Comparison of ENCODE assay signal across 8 mouse cellular contexts in genomic region chr14:59625158-59625805, GRCm38 (mm10). TPM values are rescaled to one million over a fixed set of nuclear protein-coding genes. Genes with fewer than 3 reads are reported as not detected.
DNase-seq lines count a peak whose midpoint lies in the region; ATAC-seq and TF ChIP-seq lines count a peak whose summit lies in the region.

Gene Shisa2 (plus strand): TSS chr14:59625308.

- H3K36me3 ChIP-seq in forebrain, embryonic 14.5 days (ENCODE audit: control insufficient read depth, insufficient read depth, low read length) = peaks cover 9% of the 10 kb centered on the region
- H3K36me3 ChIP-seq in heart, embryonic 16.5 days (ENCODE audit: control insufficient read depth, insufficient read depth) = no peaks in the 10 kb centered on the region
- no peaks in the 10 kb centered on the region for H3K36me3 ChIP-seq in liver, embryonic 14.5 days (replicated peaks; ENCODE audit: control insufficient read depth, insufficient read depth, low read depth)
- no peaks in the 10 kb centered on the region for H3K36me3 ChIP-seq in neural tube, embryonic 12.5 days

- TF ChIP-seq EP300 in liver, embryonic 14.5 days (IDR thresholded peaks at IDR 0.05; ENCODE audit: low read depth) = no peak

- peak within 1 kb of the TSS; percentile 71 for H3K4me3 ChIP-seq in forebrain, embryonic 14.5 days (ENCODE audit: low read depth, low read length)
- H3K4me3 ChIP-seq in heart, embryonic 16.5 days (ENCODE audit: low read length) = peak within 1 kb of the TSS; percentile 66
- H3K4me3 ChIP-seq in liver, embryonic 14.5 days (ENCODE audit: insufficient read depth in 1 of 2, low read depth in 2 of 2, low read length in 2 of 2) = peak within 1 kb of the TSS; percentile 25 to 45
- H3K4me3 ChIP-seq in neural tube, embryonic 12.5 days = peak within 1 kb of the TSS; percentile 66

- WGBS in forebrain, embryonic 14.5 days = under 1% methylated on average over 65 of the region's 65 CpGs
- WGBS in heart, embryonic 16.5 days = under 1% methylated on average over 65 of the region's 65 CpGs
- WGBS in liver, embryonic 14.5 days (ENCODE audit: insufficient replicate concordance) = under 1% methylated on average over 65 of the region's 65 CpGs
- under 1% methylated on average over 65 of the region's 65 CpGs for WGBS in neural tube, embryonic 12.5 days

- H3K9me3 ChIP-seq in forebrain, embryonic 14.5 days (replicated peaks; ENCODE audit: control insufficient read depth, low read length) = no peaks in the 10 kb centered on the region
- H3K9me3 ChIP-seq in heart, embryonic 16.5 days (replicated peaks; ENCODE audit: control insufficient read depth, low read length) = no peaks in the 10 kb centered on the region
- H3K9me3 ChIP-seq in liver, embryonic 14.5 days (ENCODE audit: control insufficient read depth, low read length) = no peaks in the 10 kb centered on the region
- H3K9me3 ChIP-seq in neural tube, embryonic 12.5 days = no peaks in the 10 kb centered on the region

- peak within 1 kb of the TSS; percentile 91 for H3K27ac ChIP-seq in forebrain, embryonic 14.5 days (ENCODE audit: low read depth, low read length)
- peak within 1 kb of the TSS; percentile 74 for H3K27ac ChIP-seq in heart, embryonic 16.5 days (ENCODE audit: low read length)
- no peak within 1 kb of the TSS for H3K27ac ChIP-seq in liver, embryonic 14.5 days
- peak within 1 kb of the TSS; percentile 42; the same call in 1 of the 2 replicates for H3K27ac ChIP-seq in neural tube, embryonic 12.5 days

- peak within 1 kb of the TSS; percentile 73 for H3K4me2 ChIP-seq in forebrain, embryonic 14.5 days (ENCODE audit: low read length)
- H3K4me2 ChIP-seq in heart, embryonic 16.5 days (ENCODE audit: low read depth, low read length) = peak within 1 kb of the TSS; percentile 87
- peak within 1 kb of the TSS; percentile 55 for H3K4me2 ChIP-seq in liver, embryonic 14.5 days (ENCODE audit: low read depth)
- H3K4me2 ChIP-seq in neural tube, embryonic 12.5 days (replicated peaks) = peak within 1 kb of the TSS; percentile 80

- 0 out of 2 replicates have a peak, but pooled peaks cover 7% of the 10 kb centered on the region for H3K27me3 ChIP-seq in forebrain, embryonic 14.5 days (replicated peaks; ENCODE audit: control insufficient read depth, insufficient read depth, low read length)
- peaks cover 17% of the 10 kb centered on the region for H3K27me3 ChIP-seq in heart, embryonic 16.5 days (ENCODE audit: control insufficient read depth, insufficient read depth, low read length)
- peaks cover 23% of the 10 kb centered on the region for H3K27me3 ChIP-seq in liver, embryonic 14.5 days (ENCODE audit: control insufficient read depth, insufficient read depth, low read length)
- peaks cover 22% of the 10 kb centered on the region for H3K27me3 ChIP-seq in neural tube, embryonic 12.5 days (replicated peaks)

- peak; percentile 81 for ATAC-seq in forebrain, embryonic 14.5 days
- peak; percentile 89 for ATAC-seq in heart, embryonic 16.5 days (replicated peaks; ENCODE audit: extremely low read depth, insufficient read depth, low FRiP score)
- ATAC-seq in liver, embryonic 14.5 days (ENCODE audit: insufficient read depth) = 0 out of 2 replicates have a peak, but pooled peaks have one; percentile 52
- ATAC-seq in neural tube, embryonic 12.5 days (ENCODE audit: low FRiP score, low read depth) = peak; percentile 89

- 0 out of 2 replicates have a peak, but pooled peaks cover 5% of the 10 kb centered on the region for H3K4me1 ChIP-seq in forebrain, embryonic 14.5 days (ENCODE audit: control insufficient read depth, insufficient read depth, low read length)
- peaks cover 11% of the 10 kb centered on the region for H3K4me1 ChIP-seq in heart, embryonic 16.5 days (ENCODE audit: control insufficient read depth, insufficient read depth, low read length)
- no peaks in the 10 kb centered on the region for H3K4me1 ChIP-seq in liver, embryonic 14.5 days (replicated peaks; ENCODE audit: control insufficient read depth in 2 of 2, insufficient read depth in 2 of 2, low read length in 1 of 2)
- peaks cover 25% of the 10 kb centered on the region for H3K4me1 ChIP-seq in neural tube, embryonic 12.5 days

- peak; percentile 11 for DNase-seq in cerebellum, adult 11-12 months
- no peak for DNase-seq in cerebellum, adult 11 months
- peak; percentile 93 for DNase-seq in forebrain, embryonic 14.5 days (ENCODE audit: low spot score)
- DNase-seq in kidney, postnatal 25 days = peak; percentile 71 to 80
- peak in 1 of 3 experiments; percentile 3 for DNase-seq in liver, embryonic 14.5 days (ENCODE audit: low read depth in 3 of 3, low spot score in 3 of 3)
- peak; percentile 78 for DNase-seq in testis, postnatal 14 days (ENCODE audit: low spot score)

- H3K9ac ChIP-seq in forebrain, embryonic 14.5 days (ENCODE audit: low read length) = peak within 1 kb of the TSS; percentile 87
- H3K9ac ChIP-seq in heart, embryonic 16.5 days (ENCODE audit: low read length) = peak within 1 kb of the TSS; percentile 69
- H3K9ac ChIP-seq in liver, embryonic 14.5 days (replicated peaks) = no peak within 1 kb of the TSS
- peak within 1 kb of the TSS; percentile 69 for H3K9ac ChIP-seq in neural tube, embryonic 12.5 days

- peak; percentile 54 for TF ChIP-seq CTCF in liver, embryonic 14.5 days (IDR thresholded peaks at IDR 0.05; ENCODE audit: low read depth)

RNA-seq across cellular contexts. Expression of gene Shisa2, which starts in this region (rescaled TPM):
- polyA plus RNA-seq in forebrain, embryonic 14.5 days (2014; fragmentation: Nextera tagmentation; extraction: Ambion mirVana) = 17.2 and 17.6 TPM in 2 replicates
- polyA plus RNA-seq in heart, embryonic 16.5 days (2015; fragmentation: Nextera tagmentation; extraction: Ambion mirVana) = 9.1 and 12.2 TPM in 2 replicates
- polyA plus RNA-seq in liver, embryonic 14.5 days (2012; rRNA removed) = 0.17 and 0.35 TPM in 2 replicates
- 0.23 and 0.36 TPM in 2 replicates for polyA plus RNA-seq in liver, embryonic 14.5 days (2014; fragmentation: Nextera tagmentation; extraction: Ambion mirVana)
- 20.0 and 21.6 TPM in 2 replicates for polyA plus RNA-seq in neural tube, embryonic 12.5 days (2016; fragmentation: Nextera tagmentation; extraction: Ambion mirVana)

Comparison
In these comparisons a context has a peak if more than half of its experiments do, and no peak if none do; other contexts are left out.
1. Peak in ATAC-seq, H3K4me3 ChIP-seq and H3K4me2 ChIP-seq in liver, embryonic 14.5 days; RNA of the gene not detected or under 1 TPM.